Mouse (Mus musculus) liver, embryonic 12.5 days (tissue): Measurements from ENCODE around the gene Espn. TPM values are rescaled to one million over a fixed set of nuclear protein-coding genes. Genes with fewer than 3 reads are reported as not detected.

Experiments
- ATAC-seq: fragments of 200-750 bp; cut with Nextera tagmentation; 2 replicates; pipeline ENCODE4 v1.8.0; 2017; ENCODE audit warnings: moderate number of reproducible peaks, mild to moderate bottlenecking, moderate library complexity
- H3K27ac ChIP-seq: fragments of 300-500 bp; sonication (generic); 2 replicates; pipeline ENCODE4 v1.5.1; 2016; ENCODE audit warnings: mild to moderate bottlenecking
- H3K27me3 ChIP-seq: fragments of 300-500 bp; sonication (generic); replicated peaks from 2 replicates; pipeline ENCODE4 v1.6.1; 2016; ENCODE audit warnings: mild to moderate bottlenecking, moderate library complexity
- H3K36me3 ChIP-seq: fragments of 300-500 bp; sonication (generic); 2 replicates; pipeline ENCODE4 v1.6.1; 2016; ENCODE audit warnings: mild to moderate bottlenecking, moderate library complexity
- H3K4me1 ChIP-seq: fragments of 300-500 bp; sonication (generic); 2 replicates; pipeline ENCODE4 v1.6.1; 2016
- H3K4me2 ChIP-seq: fragments of 300-500 bp; sonication (generic); 2 replicates; pipeline ENCODE4 v1.6.1; 2016; ENCODE audit warnings: mild to moderate bottlenecking, moderate library complexity
- H3K4me3 ChIP-seq: fragments of 300-500 bp; sonication (generic); 2 replicates; pipeline ENCODE4 v1.5.1; 2016; ENCODE audit warnings: mild to moderate bottlenecking, moderate library complexity
- H3K9ac ChIP-seq: fragments of 300-500 bp; sonication (generic); 2 replicates; pipeline ENCODE4 v1.6.1; 2016; ENCODE audit warnings: mild to moderate bottlenecking, moderate library complexity
- H3K9me3 ChIP-seq: fragments of 300-500 bp; sonication (generic); replicated peaks from 2 replicates; pipeline ENCODE4 v1.6.1; 2016; ENCODE audit warnings: mild to moderate bottlenecking, moderate library complexity
- WGBS: fragments of 180-500 bp; shearing (Covaris S2); methylation state at CpG from one replicate; pipeline ENCODE4 v1.1.7; 2016; ENCODE audit not compliant: insufficient replicate concordance; 5-methylcytosine and 5-hydroxymethylcytosine counted together
- polyA plus RNA-seq: library from polyadenylated mRNA; unstranded; fragments of >200 nt; fragmentation: Nextera tagmentation; extraction: Ambion mirVana; gene quantifications from 2 replicates; pipeline ENCODE4 v1.2.1, GENCODE M21; 2016

Gene Espn
- polyA plus RNA-seq, 1 experiment from 2014 or later, result 2.6 TPM

- H3K4me2 ChIP-seq, result peak overlapping the region; percentile 19
- 0 out of 2 replicates have a peak, but pooled peaks have one; percentile 3 for ATAC-seq
- peaks cover 32% of the 10 kb centered on the region for H3K4me1 ChIP-seq
- no peaks in the 10 kb centered on the region for H3K9me3 ChIP-seq
- H3K4me3 ChIP-seq, result no peak overlapping the region
- peaks cover 100% of the 10 kb centered on the region for H3K27me3 ChIP-seq
- no peak overlapping the region for H3K27ac ChIP-seq
- no peak overlapping the region for H3K9ac ChIP-seq
- 48% methylated on average over 5 of the region's 5 CpGs for WGBS
- no peaks in the 10 kb centered on the region for H3K36me3 ChIP-seq
Observed at GRCm38 (mm10) chr4:152128784-152129183, 23.4 kb downstream of the Espn start.

- Histone ChIP-seq H3K4me1 (peaks cover 32% of the 10 kb centered on the region), H3K27ac (no peak overlapping the region), H3K9ac (no peak overlapping the region), H3K4me3 (no peak overlapping the region), H3K4me2 (no peak overlapping the region), H3K9me3 (no peaks in the 10 kb centered on the region), H3K27me3 (peaks cover 100% of the 10 kb centered on the region), H3K36me3 (no peaks in the 10 kb centered on the region)
- WGBS, result 83% methylated on average over 11 of the region's 11 CpGs
- no peak for ATAC-seq
Observed at GRCm38 (mm10) chr4:152127884-152128283, 24.3 kb downstream of the Espn start.

GRCm38 (mm10) chr4:152126026-152126920 lies 25.9 kb downstream of the Espn start:
- Histone ChIP-seq H3K9me3 (no peaks in the 10 kb centered on the region), H3K4me3 (peak overlapping the region; percentile 10; the same call in 1 of the 2 replicates), H3K27me3 (peaks cover 100% of the 10 kb centered on the region), H3K4me1 (peaks cover 22% of the 10 kb centered on the region), H3K4me2 (peak overlapping the region; percentile 36), H3K27ac (no peak overlapping the region), H3K9ac (no peak overlapping the region), H3K36me3 (no peaks in the 10 kb centered on the region)
- WGBS, result 11% methylated on average over 65 of the region's 65 CpGs
- ATAC-seq, result no peak

- Histone ChIP-seq H3K36me3 (no peaks in the 10 kb centered on the region), H3K9ac (no peak overlapping the region), H3K4me3 (peak overlapping the region; percentile 10; the same call in 1 of the 2 replicates), H3K4me1 (peaks cover 22% of the 10 kb centered on the region), H3K4me2 (peak overlapping the region; percentile 36), H3K9me3 (no peaks in the 10 kb centered on the region), H3K27ac (no peak overlapping the region), H3K27me3 (peaks cover 100% of the 10 kb centered on the region)
- no peak for ATAC-seq
- 8% methylated on average over 56 of the region's 56 CpGs for WGBS
Observed at GRCm38 (mm10) chr4:152125161-152126025, 26.8 kb downstream of the Espn start.

GRCm38 (mm10) chr4:152124361-152124961 lies 27.7 kb downstream of the Espn start:
- Histone ChIP-seq H3K9ac (no peak overlapping the region), H3K4me1 (peaks cover 28% of the 10 kb centered on the region), H3K9me3 (no peaks in the 10 kb centered on the region), H3K4me2 (peak overlapping the region; percentile 36; the same call in 1 of the 2 replicates), H3K36me3 (no peaks in the 10 kb centered on the region), H3K4me3 (no peak overlapping the region), H3K27me3 (peaks cover 100% of the 10 kb centered on the region), H3K27ac (no peak overlapping the region)
- ATAC-seq, result no peak
- WGBS, result 11% methylated on average over 13 of the region's 13 CpGs

- peaks cover 100% of the 10 kb centered on the region for H3K27me3 ChIP-seq
- ATAC-seq, result no peak
- H3K4me3 ChIP-seq, result peak overlapping the region; percentile 30
- H3K9me3 ChIP-seq, result no peaks in the 10 kb centered on the region
- H3K4me2 ChIP-seq, result peak overlapping the region; percentile 51
- H3K36me3 ChIP-seq, result no peaks in the 10 kb centered on the region
- WGBS, result 3% methylated on average over 12 of the region's 12 CpGs
- no peak overlapping the region for H3K9ac ChIP-seq
- H3K4me1 ChIP-seq, result peaks cover 33% of the 10 kb centered on the region
- H3K27ac ChIP-seq, result no peak overlapping the region
Observed at GRCm38 (mm10) chr4:152121183-152121505, 31.0 kb downstream of the Espn start.

- Histone ChIP-seq H3K4me3 (peak overlapping the region; percentile 30), H3K27me3 (peaks cover 100% of the 10 kb centered on the region), H3K4me2 (peak overlapping the region; percentile 51), H3K4me1 (peaks cover 33% of the 10 kb centered on the region), H3K9ac (no peak overlapping the region), H3K9me3 (no peaks in the 10 kb centered on the region), H3K36me3 (no peaks in the 10 kb centered on the region), H3K27ac (no peak overlapping the region)
- WGBS, result 3% methylated on average over 29 of the region's 31 CpGs
- no peak for ATAC-seq
Observed at GRCm38 (mm10) chr4:152120311-152121182, 31.6 kb downstream of the Espn start.

GRCm38 (mm10) chr4:152119396-152120292 lies 32.5 kb downstream of the Espn start:
- peak overlapping the region; percentile 30; the same call in 1 of the 2 replicates for H3K4me3 ChIP-seq
- WGBS, result 10% methylated on average over 39 of the region's 39 CpGs
- no peaks in the 10 kb centered on the region for H3K9me3 ChIP-seq
- no peak overlapping the region for H3K9ac ChIP-seq
- no peak for ATAC-seq
- peaks cover 5% of the 10 kb centered on the region for H3K36me3 ChIP-seq
- peaks cover 41% of the 10 kb centered on the region for H3K4me1 ChIP-seq
- no peak overlapping the region for H3K27ac ChIP-seq
- H3K27me3 ChIP-seq, result peaks cover 100% of the 10 kb centered on the region
- H3K4me2 ChIP-seq, result peak overlapping the region; percentile 51; the same call in 1 of the 2 replicates

GRCm38 (mm10) chr4:152117538-152117937 lies 34.6 kb downstream of the Espn start:
- ATAC-seq, result no peak
- Histone ChIP-seq H3K4me1 (peaks cover 41% of the 10 kb centered on the region), H3K9me3 (no peaks in the 10 kb centered on the region), H3K4me3 (no peak overlapping the region), H3K9ac (no peak overlapping the region), H3K4me2 (no peak overlapping the region), H3K27me3 (peaks cover 90% of the 10 kb centered on the region), H3K36me3 (peaks cover 26% of the 10 kb centered on the region), H3K27ac (no peak overlapping the region)
- 60% methylated on average over 9 of the region's 9 CpGs for WGBS

GRCm38 (mm10) chr4:152115921-152116612 lies 36.1 kb downstream of the Espn start, which contains the start of gene Tnfrsf25:
Tnfrsf25 (plus strand) TSS chr4:152115934.
- ATAC-seq, result 0 out of 2 replicates have a peak, but pooled peaks have one; percentile 28
- Histone ChIP-seq H3K9me3 (no peaks in the 10 kb centered on the region), H3K9ac (peak within 1 kb of the TSS; percentile 57), H3K4me1 (peaks cover 52% of the 10 kb centered on the region), H3K4me3 (peak within 1 kb of the TSS; percentile 33), H3K27me3 (peaks cover 81% of the 10 kb centered on the region), H3K36me3 (peaks cover 38% of the 10 kb centered on the region), H3K27ac (no peak within 1 kb of the TSS), H3K4me2 (peak within 1 kb of the TSS; percentile 63)
- WGBS, result 3% methylated on average over 30 of the region's 30 CpGs
